Mouse (Mus musculus) naive thymus-derived CD4-positive, alpha-beta T cell, adult 2 months (primary cell): ENCODE results near the gene Exosc2.

Source experiments
- DNase-seq: peaks from one replicate; pipeline ENCODE4 v3.0.0-alpha.2; 2011; ENCODE audit warnings: low read depth

The Exosc2 gene

DNA sequence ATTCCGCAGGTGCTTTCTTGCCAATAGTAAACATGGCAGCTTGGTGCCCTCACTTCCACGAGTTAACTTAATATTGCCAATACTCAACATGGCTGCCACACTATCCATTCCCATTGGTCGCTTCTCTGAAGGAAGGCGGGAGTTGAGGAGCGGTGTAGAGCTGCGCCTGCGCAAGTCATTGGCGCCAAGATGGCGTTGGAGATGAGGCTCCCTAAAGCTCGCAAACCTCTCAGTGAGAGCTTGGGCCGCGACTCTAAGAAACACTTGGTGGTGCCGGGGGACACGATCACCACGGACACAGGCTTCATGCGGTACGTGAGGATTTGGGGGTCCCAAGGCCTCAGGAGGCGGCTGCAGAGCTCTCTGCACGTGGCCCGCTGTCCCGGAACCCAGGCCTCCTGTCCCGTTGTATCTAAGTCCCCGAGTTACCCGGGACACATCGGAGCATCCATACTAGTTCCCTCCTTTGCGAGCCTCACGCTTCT, at the start of gene Exosc2:
Gene Exosc2, plus strand, starts transcription at position 165 of the 485 bp plus-strand sequence.
- peak; percentile 98 for DNase-seq

DNA sequence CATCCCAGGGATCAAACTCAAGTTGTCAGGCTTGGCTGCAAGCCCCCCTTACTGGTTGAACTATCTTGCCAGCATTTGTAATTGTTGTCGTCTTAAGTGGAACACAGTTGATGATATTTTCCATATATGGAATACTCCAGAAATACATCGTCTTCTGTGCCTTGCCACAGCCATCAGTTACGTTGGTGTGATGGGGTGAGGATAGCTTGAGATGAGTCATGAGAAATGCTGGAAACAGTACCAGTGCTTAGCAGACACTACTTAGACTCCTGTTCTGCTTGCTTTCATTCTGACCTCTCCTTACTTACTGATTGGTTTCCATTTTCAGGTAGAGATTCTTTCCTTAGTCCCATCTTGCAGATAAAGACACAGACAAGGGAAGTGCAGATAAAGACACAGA, 37.0 kb upstream of the Exosc2 start:
- no peak for DNase-seq

DNA sequence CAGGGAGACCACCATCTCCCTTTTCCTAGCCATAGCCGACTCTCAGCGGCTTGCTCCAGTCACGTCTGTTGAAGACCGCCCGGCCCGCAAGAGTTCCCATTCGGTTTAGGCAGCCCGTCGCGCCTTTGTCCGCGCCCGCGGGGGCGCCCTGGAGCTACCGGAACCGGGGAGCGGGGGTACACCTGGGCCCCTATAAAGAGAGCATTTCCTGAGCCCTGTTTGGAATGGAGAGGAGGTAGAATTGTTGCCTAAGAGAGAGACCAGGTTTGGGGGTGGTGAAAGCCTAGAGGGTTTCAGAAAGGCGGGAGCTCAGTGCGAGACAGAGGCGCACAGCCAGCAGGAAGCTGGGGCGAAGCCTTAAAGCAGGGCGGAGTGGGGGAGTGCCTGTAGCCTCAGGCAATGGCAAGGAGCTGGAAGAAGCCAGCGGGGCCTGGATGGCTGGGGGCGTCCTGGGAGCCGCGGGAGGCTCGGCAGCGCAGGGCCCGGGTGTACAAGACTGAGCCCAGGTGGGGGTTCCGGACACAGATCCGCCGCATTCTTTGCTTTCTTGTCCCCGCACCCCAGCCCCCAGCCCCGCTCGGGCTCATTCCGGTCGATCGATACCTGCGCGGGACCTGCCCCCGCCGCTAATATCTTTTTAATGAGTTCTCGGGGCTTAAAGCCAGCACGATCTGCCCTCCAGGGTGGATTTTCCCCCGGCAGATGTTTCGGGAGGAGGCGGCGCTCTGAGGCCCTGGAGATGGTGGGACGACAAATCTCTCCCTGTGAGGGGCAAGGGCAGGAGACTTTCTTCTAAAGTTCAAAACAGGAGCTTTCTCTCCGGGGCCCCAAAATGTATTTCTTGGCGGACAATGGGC, 35.0 kb upstream of the Exosc2 start:
- DNase-seq = no peak

DNA sequence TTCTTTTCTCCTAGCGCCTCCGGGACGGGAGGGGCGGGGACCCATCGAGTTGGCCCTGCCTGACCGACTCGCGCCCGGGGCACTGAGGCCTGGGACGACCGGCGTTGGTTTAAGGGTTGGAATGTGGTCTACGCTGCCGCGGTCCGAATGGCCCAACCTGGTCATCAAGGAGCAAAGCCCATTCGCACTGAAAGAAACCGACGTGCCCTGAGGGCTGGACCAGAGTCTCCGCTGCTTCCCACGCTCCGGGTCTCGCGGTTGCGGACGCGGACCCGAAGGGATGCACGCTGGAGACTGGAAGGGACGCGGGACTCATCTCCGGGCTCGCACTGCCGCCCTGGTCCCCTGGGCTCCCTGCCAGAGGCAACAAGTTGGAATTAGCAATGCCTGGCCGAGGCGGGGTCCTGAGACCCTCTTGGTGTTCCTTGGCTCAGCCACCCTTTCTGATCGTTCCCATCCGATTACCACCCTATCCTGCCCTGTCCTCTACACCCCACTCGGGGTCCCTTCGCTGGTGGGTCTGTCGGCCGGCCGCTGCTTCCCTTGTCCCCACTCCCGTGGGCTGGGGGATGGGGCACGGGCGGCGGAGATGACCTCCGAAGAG, 34.3 kb upstream of the Exosc2 start:
- no peak for DNase-seq

DNA sequence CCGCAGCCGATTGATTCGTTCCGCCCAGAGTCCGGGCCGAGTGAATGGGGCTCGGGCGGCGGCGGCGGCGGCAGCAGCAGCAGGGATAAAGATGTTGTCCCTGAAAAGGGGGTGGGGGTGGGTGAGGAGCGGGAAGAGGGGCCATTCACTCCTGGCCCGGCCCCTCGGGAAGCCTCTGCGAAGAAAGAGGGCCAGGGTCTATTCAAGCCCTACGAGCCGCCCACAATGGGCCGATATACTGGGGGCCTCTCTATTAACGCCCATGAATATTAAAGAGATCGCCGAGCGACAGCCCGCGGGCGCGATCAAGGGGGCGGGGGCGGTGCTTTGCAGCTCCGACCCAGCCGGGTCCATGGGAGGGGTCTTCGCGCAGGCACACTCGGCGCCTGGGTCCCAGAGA, 33.8 kb upstream of the Exosc2 start:
- DNase-seq = no peak

DNA sequence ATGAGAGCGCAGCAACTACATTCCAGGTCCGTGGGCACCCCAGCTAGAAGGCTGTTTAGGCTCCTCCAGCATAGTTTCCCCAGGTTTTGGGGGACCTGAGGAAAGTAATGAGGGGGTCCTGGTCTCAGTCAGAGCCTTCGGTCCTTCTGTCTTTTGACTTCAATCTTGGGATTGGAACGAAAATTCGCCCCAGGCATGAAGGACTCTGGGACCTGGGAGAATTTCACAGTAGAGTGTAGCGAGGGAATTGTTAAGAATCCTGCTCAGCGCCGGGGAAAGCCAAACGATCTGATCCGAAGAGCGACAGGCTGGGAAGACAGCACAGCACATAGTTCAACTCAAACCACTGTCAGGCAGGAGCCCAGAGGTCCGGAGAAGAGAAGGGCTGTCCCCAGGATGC, 33.2 kb upstream of the Exosc2 start:
- no peak for DNase-seq

DNA sequence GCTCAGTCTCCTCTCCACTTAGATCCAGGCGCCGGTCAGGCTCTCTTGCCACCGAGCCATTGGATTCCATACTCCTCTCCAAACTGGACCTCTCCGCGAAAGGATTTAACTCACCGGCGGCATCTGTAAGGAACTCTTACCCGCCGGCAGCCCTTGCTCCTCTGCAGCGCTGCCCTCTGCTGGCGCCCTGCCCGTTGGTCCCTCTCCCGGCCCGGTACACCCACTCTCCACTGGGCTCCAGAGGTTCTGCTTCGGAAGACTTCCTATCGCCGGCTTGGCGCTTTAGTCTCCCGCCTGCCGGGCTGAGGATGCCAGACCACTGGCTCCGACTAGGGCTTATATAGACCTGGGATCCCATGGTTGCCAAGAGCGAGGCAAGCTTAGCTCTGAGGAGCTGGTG, 32.7 kb upstream of the Exosc2 start:
- peak; percentile 19 for DNase-seq

DNA sequence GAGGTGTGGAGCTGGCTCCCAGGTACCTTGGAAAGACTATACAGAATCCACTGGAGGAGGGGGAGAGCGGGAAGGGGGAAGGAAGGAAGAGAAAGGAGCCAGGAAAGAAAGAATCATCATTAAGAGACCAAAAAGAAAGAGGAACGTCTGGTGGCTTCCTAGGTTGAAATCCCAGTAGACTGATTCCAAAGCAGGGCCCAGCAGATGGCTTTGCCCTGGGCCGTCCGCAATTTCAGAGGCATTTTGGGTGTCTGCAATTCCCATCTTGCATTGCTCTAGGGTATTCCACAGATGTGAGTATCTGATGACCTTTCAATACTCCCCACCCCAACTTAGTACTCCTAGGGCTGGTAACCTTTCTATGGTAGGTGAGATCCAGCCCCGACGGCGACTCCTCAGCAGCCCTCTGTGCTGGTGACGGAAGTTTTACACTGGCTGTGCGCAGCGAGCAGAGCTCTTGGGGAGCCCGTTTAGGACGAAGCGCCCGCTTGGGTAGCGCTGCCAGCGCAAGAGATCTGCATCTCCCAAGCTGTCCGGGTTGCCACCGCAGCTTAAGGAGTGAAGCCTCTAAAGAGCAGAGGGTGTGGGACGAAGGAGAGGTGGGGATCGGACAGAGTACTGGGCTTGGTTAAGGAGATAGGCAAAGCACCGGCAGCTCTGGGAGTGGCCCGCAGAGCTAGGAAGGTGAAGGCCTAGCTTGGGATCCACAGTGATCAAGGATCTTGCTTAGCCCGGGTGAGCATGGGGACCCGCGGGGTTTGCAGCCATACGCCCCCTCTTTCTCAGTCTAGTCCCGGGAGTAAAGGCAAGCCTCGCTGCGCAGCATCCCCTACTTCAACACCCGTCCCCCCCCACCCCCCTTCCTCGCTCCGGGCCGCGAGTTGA, 31.7 kb upstream of the Exosc2 start:
- DNase-seq = no peak

DNA sequence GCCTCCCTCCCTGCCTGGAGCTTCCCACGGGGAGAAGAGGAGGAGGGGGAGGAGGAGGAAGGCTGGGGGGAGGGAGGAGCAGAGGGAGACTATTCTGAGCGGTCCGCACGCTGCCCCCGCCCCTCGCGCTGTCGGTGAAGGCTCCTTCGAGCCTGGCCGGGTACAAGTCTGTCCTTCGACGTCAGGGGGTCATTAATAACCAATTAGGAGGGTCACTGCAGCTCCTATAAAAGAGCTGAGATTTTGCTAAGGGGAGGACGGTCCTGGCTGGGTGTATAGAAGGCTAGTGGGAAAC, 31.1 kb upstream of the Exosc2 start:
- no peak for DNase-seq

DNA sequence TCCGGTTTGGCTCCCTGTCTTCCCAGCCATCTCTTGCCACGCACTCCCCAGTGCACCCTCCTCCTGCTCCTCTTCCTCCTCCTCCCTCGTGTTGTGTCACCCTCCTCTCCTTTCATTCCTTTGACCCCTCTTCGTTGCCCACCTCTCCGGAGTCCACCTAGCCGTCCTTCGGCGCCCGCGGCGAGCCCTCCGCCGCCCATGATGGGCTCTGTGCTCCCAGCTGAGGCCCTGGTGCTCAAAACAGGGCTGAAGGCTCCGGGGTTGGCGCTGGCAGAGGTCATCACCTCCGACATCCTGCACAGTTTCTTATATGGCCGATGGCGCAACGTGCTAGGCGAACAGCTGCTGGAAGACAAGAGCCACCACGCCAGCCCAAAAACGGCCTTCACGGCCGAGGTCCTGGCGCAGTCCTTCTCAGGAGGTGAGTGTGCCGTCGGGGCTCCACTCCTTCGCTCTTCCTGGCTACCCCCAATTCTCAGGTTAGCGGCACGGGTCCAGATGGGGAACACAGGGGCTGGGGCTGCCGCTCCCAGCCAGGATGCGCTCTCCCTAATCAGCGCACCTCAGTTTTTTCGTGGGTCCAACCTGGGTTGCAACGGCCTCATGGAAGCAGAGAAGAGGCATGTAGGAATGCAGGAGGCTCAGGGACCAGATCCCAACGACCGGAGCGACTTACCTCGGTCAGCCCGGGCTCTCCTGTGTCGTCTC, 30.5 kb upstream of the Exosc2 start, which contains the start of gene Prdm12:
Gene Prdm12, plus strand, starts transcription at position 137 of the 708 bp plus-strand sequence.
- DNase-seq = no peak

DNA sequence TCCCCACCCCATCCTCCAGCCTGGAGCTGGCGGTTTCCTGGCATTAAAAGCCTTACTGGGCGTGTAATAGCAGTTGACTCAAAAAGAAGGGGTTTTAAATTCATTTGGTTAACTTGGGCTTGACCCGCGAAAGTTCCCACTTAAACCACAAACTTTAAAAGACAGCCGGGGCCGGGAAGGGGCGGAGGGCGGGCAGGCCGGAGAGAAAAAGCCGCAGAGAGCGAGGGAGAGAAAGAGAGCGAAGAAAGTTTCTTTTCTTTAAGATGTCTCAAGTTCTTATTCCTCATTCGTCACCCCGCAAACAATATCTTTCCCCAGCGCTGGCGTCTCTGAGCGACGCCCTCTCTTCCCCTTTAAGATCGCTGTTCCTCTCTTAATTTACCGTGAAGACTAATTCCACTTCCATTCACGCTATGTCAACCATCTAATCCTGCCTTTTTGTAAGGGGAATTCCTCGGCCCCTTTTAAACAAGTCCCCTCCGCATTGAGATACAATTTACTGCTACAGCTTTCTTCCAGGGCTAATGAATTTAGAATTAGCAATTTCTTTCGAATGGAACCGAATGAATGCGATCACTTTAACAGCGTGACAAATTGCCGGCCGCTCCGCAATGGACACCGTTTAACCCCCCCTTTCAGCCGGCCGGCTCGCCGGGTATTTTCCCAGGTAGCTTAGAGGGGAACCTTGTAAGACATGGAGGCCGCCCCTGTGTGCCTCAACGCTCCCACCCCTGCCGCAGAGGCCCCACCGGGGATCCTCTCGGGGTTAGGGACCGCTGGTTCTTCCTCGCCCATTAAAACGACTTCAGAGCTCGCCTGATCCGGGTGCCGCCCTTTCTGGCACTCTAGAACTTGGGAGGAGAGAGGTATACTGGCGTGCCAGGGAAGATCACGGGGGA, 29.7 kb upstream of the Exosc2 start:
- no peak for DNase-seq

DNA sequence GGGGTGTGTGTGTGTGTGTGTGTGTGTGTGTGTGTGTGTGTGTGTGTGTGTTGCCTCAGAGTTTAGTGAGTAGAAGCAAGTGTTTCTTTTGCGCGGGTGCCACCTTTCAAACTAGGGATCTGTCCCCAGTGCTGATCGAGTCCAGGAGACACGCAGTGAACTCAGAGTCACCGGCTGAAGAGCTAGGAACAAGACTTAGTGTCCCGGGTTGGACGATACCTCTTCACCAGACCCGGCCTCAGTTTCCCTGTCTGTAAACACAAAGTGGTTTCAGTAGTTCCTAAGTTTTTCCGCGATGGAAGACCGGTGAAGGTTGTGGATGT, 29.0 kb upstream of the Exosc2 start:
- no peak for DNase-seq

DNA sequence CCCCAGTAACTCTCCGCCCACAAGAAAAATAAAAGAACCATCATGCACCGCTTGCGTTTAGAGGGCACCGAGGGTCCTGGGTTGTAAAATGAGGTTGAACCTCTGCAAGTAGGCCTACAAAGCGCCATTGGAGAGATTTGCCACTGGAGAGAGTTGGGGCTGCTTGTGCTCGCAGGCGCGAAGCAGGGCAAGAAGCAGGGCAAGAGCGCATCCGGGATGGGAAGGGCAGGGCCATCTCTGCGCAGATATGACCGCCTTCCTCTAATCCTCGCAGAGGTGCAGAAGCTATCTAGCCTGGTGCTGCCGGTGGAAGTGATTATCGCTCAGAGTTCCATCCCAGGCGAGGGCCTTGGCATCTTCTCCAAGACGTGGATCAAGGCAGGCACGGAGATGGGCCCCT, 28.6 kb upstream of the Exosc2 start:
- DNase-seq = no peak

DNA sequence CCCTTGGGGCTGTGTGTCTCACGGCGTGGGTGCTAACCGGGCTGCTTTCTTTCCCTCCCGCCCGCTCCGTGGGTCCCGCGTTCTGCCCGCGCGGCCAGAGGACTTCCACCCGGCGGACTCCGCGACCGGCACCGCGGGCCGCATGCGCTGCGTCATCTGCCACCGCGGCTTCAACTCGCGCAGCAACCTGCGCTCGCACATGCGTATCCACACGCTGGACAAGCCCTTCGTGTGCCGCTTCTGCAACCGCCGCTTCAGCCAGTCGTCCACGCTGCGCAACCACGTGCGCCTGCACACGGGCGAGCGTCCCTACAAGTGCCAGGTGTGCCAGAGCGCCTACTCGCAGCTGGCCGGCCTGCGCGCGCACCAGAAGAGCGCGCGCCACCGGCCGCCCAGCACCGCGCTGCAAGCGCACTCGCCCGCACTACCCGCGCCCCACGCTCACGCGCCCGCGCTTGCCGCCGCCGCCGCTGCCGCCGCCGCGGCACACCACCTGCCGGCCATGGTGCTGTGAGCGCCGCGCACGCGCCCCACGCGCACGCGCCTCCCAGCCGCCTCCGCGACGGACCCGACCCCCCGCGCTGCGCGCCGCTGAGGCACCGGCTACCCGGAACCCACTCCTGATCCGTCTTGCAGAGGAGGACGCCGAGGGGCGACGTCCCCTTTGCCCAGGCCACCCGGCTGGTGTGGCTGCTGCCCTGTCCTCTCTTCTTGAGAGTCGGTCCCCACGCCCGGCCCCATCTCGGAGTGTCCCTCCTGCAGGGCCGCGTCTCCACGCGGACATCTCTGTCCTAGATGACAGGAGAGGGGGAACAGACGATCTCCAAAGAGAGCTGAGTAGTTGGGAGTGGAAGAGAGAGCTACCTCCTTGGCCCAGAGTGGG, 16.3 kb upstream of the Exosc2 start:
- DNase-seq = no peak

DNA sequence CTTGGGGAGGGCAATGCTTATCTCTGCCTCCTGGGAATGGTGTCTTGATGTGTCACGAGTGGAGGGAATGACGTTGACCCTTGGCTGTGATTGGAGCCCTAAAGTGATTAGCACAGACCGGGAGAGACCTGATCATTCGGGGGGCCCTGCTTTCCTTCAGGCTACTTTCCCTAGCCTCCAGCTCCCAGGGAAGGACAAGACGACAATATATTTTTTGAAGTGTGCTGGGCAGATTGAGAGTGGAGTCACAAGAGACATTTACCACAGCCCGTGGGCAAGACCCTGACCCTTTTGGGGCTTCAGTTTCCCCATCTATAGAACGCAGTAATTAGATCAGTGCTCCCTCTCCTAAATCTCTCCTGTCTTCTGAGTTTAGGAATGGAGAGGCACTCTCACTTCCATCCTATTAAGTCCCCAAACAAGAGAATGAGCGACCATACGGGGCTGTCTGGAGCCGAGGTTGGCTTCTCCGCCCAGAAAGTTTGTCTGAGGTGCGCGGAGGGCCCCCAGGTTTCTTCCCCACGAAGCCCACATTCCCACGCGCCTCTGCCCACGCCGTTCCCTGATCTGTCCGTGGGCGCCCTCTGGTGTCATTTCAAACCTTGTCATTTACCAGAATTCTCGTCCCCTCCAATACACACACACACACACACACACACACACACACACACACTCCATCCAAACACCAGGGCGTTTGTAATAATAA, 15.5 kb upstream of the Exosc2 start:
- peak; percentile 39 for DNase-seq

DNA sequence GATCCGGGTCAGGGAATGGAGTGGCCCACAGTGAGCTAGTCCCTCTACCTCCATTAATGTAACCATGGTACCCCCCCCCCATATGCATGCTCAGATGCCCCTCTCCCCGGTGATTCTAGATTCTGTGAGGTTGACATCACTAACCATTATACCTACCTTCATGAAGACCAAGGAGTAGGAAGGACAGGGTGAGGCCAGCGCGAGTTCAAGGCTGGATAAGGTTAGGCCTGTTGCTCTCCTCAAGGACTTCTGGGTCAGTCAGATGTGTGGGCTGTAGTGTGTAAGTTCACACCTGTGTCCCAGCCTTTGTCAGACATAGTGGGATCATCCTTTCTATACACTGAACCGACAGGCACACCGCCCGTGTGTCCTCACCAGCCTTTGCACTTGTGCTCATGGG, 14.1 kb upstream of the Exosc2 start:
- DNase-seq = no peak

DNA sequence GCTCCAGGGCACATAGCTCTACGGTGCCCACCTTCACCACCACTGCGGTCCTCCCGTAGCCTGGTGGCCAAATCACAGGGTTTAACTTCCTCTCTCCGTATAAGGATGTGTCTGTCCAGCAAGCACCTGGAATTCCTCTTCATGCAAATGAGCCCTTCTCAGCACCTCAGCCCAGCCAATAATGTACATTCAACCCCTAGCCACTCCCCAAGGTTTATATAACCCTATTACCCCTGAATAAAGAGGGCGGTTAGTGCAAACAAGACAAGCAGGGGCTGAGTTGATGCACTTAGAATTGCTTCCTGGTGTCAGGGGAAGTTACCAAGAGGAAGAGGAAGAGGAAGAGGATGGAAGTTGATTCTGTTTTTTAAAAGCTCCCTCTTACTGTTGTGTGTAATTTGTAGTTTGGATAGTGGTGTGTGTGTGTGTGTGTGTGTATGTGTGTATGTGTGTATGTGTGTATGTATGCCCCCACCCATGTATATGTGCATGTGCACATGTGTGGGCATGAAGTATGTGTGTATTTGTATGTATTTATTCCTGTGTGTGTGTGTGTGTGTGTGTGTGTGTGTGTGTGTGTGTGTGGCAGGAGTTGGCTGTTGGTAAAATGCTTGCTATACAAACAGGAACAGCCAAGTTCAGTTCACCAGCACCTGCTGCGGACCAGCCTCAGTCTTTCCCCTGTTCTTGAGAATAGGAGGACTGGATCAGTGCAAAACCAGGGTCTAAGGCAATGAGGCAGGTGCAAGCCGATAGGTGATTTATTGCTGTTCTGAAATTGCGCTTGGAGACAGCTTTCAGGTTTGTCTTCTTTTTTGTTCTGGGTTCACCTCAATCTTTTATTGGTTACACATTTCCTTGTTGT, 7.3 kb upstream of the Exosc2 start:
- no peak for DNase-seq

DNA sequence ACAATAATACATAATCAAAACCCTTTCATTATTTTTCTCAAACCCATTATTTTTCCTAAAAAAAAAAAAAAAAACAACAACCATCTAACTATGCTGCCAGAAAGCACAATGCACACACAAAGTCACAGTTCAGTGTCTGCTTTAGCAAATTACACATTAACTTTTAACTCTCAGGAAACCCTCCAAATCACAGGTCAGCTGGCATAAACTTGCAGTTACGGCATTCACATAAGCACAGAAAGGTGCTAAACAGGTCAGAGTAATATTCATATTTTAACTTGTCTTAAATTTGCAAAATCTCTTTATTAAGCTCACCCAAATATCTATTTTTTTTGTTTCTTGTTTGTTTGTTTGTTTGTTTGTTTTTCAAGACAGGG, 6.7 kb upstream of the Exosc2 start:
- no peak for DNase-seq

DNA sequence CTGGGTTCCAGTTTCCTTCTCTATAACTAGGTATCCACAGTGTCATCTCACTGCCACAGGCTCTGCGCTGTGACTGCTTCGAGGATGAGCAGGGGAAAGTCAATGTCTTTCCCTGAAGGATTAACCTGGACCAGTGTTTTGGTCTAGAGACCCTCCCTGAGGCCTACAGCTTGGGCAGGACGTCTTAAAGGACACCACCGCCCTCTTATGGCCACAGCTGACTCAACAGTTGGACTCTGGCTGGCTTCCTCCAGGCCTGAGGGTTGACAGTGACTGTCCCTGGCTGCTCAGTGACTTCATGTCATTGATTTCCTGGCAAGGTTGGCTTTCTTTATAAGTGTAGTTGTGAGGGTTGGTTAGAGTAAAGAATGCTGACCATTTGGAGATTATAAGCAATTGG, 3.2 kb upstream of the Exosc2 start:
- DNase-seq = no peak
